Mouse (Mus musculus) G1E-ER4 (cell line): ENCODE measurements around the gene Trpm4. TPM values are rescaled to one million over a fixed set of nuclear protein-coding genes. Genes with fewer than 3 reads are reported as not detected.

Experiments used
- GATA1 ChIP-seq: IDR thresholded peaks from one replicate; pipeline ENCODE4 v1.8.0; 2012; ENCODE audit warnings: low read length, inconsistent platforms
- polyA plus RNA-seq: library from polyadenylated mRNA; stranded (reverse); fragments of >175 nt; gene quantifications from 2 replicates; pipeline ENCODE4 v1.2.3, GENCODE M21; 2012

Trpm4 gene
- polyA plus RNA-seq, 1 experiment: 0.13 TPM

GRCm38 (mm10) chr7:45361243-45361804, 27.7 kb upstream of the Trpm4 start:
- TF ChIP-seq GATA1: no peak

- TF ChIP-seq GATA1: no peak
Observed at GRCm38 (mm10) chr7:45360404-45361125, 27.0 kb upstream of the Trpm4 start.

GRCm38 (mm10) chr7:45356087-45356486, 22.5 kb upstream of the Trpm4 start:
- TF ChIP-seq GATA1: no peak

GRCm38 (mm10) chr7:45355318-45356020, 21.9 kb upstream of the Trpm4 start:
- no peak for TF ChIP-seq GATA1

DNA sequence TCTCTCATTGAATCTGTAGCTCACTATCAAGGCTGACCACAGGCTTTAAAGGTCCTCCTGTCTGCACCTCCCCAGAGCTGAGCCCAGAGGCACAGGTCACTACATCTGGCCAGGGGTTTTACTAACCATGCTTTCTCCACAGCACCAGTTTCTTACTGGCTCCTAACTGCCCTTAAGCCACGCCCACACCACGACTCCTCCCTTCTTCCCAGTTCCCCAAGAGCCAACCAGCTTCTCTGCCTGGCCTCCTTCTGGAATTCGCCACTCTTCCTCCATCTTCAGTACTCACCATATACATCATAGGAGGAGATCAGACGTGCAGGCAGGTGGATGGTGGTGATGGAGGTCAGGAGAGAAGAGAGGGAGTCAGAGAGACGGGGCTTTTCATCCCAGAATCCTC, 19.5 kb upstream of the Trpm4 start:
- no peak for TF ChIP-seq GATA1

DNA sequence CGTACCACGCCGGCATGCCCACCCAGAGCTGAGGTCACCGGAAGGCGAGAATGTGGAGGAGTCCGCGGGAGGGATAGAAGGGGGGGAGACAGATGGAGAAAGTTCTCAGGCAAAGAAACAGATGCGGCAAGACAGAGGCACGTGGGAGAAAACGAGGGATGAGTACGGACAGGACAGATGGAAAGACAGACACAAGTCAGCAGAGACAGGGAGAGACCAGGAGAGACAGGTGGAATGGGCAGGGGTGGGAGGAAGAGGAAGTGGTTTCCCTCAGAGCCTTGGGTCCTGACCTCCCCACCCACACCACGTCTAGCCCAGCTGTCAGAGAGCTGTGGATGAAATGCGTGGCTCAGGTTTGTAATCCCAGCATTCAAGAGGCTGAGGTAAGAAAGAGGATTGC, 13.3 kb upstream of the Trpm4 start:
- TF ChIP-seq GATA1: no peak

DNA sequence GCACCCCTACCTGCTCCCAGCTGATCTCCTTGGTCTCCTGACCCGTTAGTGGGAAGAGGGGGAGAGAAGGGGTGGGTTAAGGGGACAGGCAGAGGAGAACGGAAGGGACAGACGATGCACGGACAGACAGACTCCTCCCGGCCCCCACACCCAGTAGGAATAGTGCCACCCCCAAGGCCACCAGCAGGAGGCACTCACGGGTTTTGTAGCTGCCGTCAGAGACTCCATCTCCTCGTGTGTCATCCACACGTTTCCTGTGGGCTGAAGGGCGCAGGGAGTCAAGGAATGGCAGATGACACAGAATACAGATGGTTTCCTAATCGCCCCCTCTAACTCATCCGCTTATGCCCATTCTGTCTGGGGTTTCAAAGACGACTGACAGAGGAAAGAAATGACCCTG, 10.0 kb upstream of the Trpm4 start:
- TF ChIP-seq GATA1: no peak

DNA sequence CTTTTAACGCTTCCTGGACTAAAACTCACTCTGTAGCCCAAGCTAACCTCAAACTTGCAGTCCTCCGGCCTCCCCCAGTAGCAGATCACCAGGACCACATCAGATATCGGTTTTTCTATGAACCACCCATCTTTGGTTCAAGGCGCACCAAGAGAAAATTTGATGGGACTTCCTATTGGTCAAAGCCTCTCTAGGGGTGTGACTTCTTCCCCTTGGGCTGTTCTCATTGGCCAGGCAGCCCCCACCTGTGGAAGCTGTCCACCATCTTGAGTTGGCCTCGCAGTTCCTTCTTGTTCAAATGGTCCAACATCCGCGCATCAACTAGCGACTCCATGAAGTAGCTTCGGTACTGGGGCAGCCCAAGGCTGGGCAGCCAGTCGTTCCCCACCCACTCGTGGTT, 8.5 kb upstream of the Trpm4 start:
- TF ChIP-seq GATA1: no peak

DNA sequence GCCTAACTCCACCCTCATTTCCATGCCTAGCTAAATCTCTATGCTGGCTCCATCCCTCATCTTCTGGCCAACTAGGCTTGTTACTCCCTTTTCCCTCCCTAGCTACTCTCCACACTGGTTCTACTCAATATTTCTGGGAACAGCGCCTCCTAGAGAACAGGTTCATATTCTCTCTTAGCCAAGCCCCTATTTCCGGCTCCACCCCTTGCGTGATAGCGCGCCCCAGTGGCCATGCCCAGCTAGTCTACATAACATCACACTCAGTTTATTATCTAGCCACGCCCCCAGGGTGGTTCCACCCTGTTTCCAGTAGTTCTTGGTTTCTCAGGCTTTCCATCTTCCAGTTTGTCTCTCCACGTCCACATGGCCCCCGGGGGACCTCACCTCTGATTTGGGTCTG, 7.7 kb upstream of the Trpm4 start:
- TF ChIP-seq GATA1: no peak

GRCm38 (mm10) chr7:45340669-45341068, 7.1 kb upstream of the Trpm4 start:
- no peak for TF ChIP-seq GATA1

DNA sequence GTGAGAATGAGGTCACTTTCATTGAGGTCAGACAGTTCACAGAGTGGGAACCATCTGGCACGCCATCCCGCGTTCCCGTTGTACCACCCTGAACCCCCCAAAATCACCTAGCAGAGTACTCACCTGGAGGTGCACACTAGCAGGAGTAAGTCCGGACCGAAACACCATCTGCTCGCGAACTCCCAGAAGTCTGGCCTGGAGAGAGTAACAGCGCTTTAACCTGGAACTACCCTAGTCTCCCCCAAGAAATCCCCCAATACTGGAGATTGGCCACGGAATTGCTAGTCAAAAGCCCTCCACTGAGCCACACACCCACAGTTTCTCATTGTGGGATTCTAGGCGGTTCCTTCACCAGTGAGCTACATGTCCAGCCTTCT, 6.5 kb upstream of the Trpm4 start:
- no peak for TF ChIP-seq GATA1

GRCm38 (mm10) chr7:45339410-45340065, 6.0 kb upstream of the Trpm4 start:
- no peak for TF ChIP-seq GATA1

- TF ChIP-seq GATA1: no peak
Observed at GRCm38 (mm10) chr7:45338161-45338911, 4.8 kb upstream of the Trpm4 start.

- no peak for TF ChIP-seq GATA1
Observed at GRCm38 (mm10) chr7:45337469-45337868, 3.9 kb upstream of the Trpm4 start.

GRCm38 (mm10) chr7:45336319-45336718, 2.7 kb upstream of the Trpm4 start:
- no peak for TF ChIP-seq GATA1

DNA sequence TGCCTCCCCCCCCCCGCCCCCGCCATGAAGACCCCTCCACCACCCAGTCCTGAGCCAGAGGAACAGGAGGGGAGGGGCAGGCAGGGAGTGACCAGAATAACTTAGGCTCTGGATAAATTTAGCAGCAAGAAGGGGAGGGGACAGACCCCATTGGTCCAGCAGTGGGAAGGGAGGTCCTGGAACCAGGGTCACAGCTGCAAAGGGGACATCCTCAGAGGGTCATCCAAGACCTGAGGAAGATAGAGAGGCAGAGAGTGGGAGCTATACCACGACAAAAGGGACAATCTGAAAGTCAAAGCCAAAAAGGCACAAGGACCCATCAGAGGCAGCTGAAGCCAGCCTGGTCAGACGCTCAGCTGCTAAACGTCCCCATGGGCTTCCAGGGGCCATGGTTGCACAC, 1.5 kb upstream of the Trpm4 start, which contains the start of gene Hrc:
Gene Hrc, plus strand, starts transcription at position 235 of the 400 bp plus-strand sequence.
- no peak for TF ChIP-seq GATA1
